Mouse (Mus musculus) limb, embryonic 11.5 days (tissue): ENCODE measurements around the gene Mybphl. TPM values are rescaled to one million over a fixed set of nuclear protein-coding genes. Genes with fewer than 3 reads are reported as not detected.

ENCODE experiments used
- ATAC-seq: fragments of 200-750 bp; cut with Nextera tagmentation; 2 replicates; pipeline ENCODE4 v1.8.0; 2017; ENCODE audit warnings: low read depth; ENCODE audit not compliant: insufficient number of reproducible peaks, low FRiP score, low TSS enrichment
- DNase-seq: peaks from one replicate; pipeline ENCODE4 v3.0.0-alpha.2; 2015; ENCODE audit warnings: low spot score
- H3K27ac ChIP-seq: fragments of 300-500 bp; sonication (generic); replicated peaks from 2 replicates; pipeline ENCODE4 v1.5.1; 2014; ENCODE audit warnings: low read depth, mild to moderate bottlenecking, low read length
- H3K27me3 ChIP-seq: fragments of 300-500 bp; sonication (generic); 2 replicates; pipeline ENCODE4 v1.6.1; 2014; ENCODE audit warnings: mild to moderate bottlenecking, low read length, mixed read lengths; ENCODE audit not compliant: control insufficient read depth, insufficient read depth
- H3K36me3 ChIP-seq: fragments of 300-500 bp; sonication (generic); 2 replicates; pipeline ENCODE4 v1.6.1; 2014; ENCODE audit warnings: mild to moderate bottlenecking, low read length, moderate library complexity, mixed read lengths; ENCODE audit not compliant: control insufficient read depth, insufficient read depth
- H3K4me1 ChIP-seq: fragments of 300-500 bp; sonication (generic); 2 replicates; pipeline ENCODE4 v1.6.1; 2014; ENCODE audit warnings: low read length, mixed read lengths; ENCODE audit not compliant: control insufficient read depth, insufficient read depth
- H3K4me2 ChIP-seq: fragments of 300-500 bp; sonication (generic); 2 replicates; pipeline ENCODE4 v1.6.1; 2014; ENCODE audit warnings: low read depth, mild to moderate bottlenecking, moderate library complexity; ENCODE audit not compliant: severe bottlenecking
- H3K4me3 ChIP-seq: fragments of 300-500 bp; sonication (generic); 2 replicates; pipeline ENCODE4 v1.5.1; 2014; ENCODE audit warnings: low read depth, low read length
- H3K9ac ChIP-seq: fragments of 300-500 bp; sonication (generic); 2 replicates; pipeline ENCODE4 v1.6.1; 2014; ENCODE audit warnings: mild to moderate bottlenecking, low read length
- H3K9me3 ChIP-seq: fragments of 300-500 bp; sonication (generic); 2 replicates; pipeline ENCODE4 v1.6.1; 2016; ENCODE audit warnings: low read length; ENCODE audit not compliant: control insufficient read depth
- WGBS: fragments of 180-500 bp; shearing (Covaris S2); extraction: QIAGEN DNeasy Blood & Tissue Kit; methylation state at CpG from one replicate; pipeline ENCODE4 v1.1.7; 2014; 5-methylcytosine and 5-hydroxymethylcytosine counted together
- polyA plus RNA-seq: library from polyadenylated mRNA; unstranded; fragments of >200 nt; fragmentation: Nextera tagmentation; extraction: Ambion mirVana; gene quantifications from 2 replicates; pipeline ENCODE4 v1.2.1, GENCODE M21; 2014

Gene Mybphl
- polyA plus RNA-seq, 1 experiment from 2014 or later, result not detected

GRCm38 (mm10) chr3:108415831-108416223 is 51.1 kb downstream of the Mybphl start:
- Histone ChIP-seq H3K36me3 (peaks cover 3% of the 10 kb centered on the region; the same call in 1 of the 2 replicates), H3K9ac (peak overlapping the region; percentile 65), H3K4me1 (0 out of 2 replicates have a peak, but pooled peaks cover 3% of the 10 kb centered on the region), H3K27me3 (peaks cover 6% of the 10 kb centered on the region), H3K4me3 (peak overlapping the region; percentile 71), H3K27ac (no peak overlapping the region), H3K9me3 (no peaks in the 10 kb centered on the region), H3K4me2 (peak overlapping the region; percentile 99)
- DNase-seq (peak; percentile 88), ATAC-seq (peak; percentile 59; the same call in 1 of the 2 replicates)
- WGBS, result under 1% methylated on average over 48 of the region's 48 CpGs

GRCm38 (mm10) chr3:108423006-108423405 is 58.3 kb downstream of the Mybphl start:
- no peak overlapping the region for H3K4me2 ChIP-seq
- ATAC-seq, result no peak
- H3K4me3 ChIP-seq, result no peak overlapping the region
- H3K27ac ChIP-seq, result no peak overlapping the region
- peaks cover 7% of the 10 kb centered on the region for H3K4me1 ChIP-seq
- H3K9ac ChIP-seq, result no peak overlapping the region
- no peak for DNase-seq
- H3K27me3 ChIP-seq, result no peaks in the 10 kb centered on the region
- no peaks in the 10 kb centered on the region for H3K9me3 ChIP-seq
- WGBS, result 54% methylated on average over 6 of the region's 6 CpGs
- H3K36me3 ChIP-seq, result peaks cover 11% of the 10 kb centered on the region

- H3K4me3 ChIP-seq, result no peak overlapping the region
- H3K4me1 ChIP-seq, result peaks cover 7% of the 10 kb centered on the region
- H3K4me2 ChIP-seq, result no peak overlapping the region
- H3K27me3 ChIP-seq, result no peaks in the 10 kb centered on the region
- peaks cover 20% of the 10 kb centered on the region for H3K36me3 ChIP-seq
- peak; percentile 59 for DNase-seq
- H3K9ac ChIP-seq, result no peak overlapping the region
- 18% methylated on average over 11 of the region's 11 CpGs for WGBS
- ATAC-seq, result peak; percentile 59; the same call in 1 of the 2 replicates
- H3K27ac ChIP-seq, result no peak overlapping the region
- no peaks in the 10 kb centered on the region for H3K9me3 ChIP-seq
Observed at GRCm38 (mm10) chr3:108423844-108424801, 59.4 kb downstream of the Mybphl start.

GRCm38 (mm10) chr3:108424944-108425623 is 60.4 kb downstream of the Mybphl start:
- H3K4me3 ChIP-seq, result no peak overlapping the region
- peaks cover 21% of the 10 kb centered on the region for H3K36me3 ChIP-seq
- peaks cover 7% of the 10 kb centered on the region for H3K4me1 ChIP-seq
- no peak overlapping the region for H3K9ac ChIP-seq
- no peaks in the 10 kb centered on the region for H3K27me3 ChIP-seq
- ATAC-seq, result no peak
- no peak overlapping the region for H3K4me2 ChIP-seq
- 86% methylated on average over 7 of the region's 7 CpGs for WGBS
- no peak for DNase-seq
- no peak overlapping the region for H3K27ac ChIP-seq
- H3K9me3 ChIP-seq, result no peaks in the 10 kb centered on the region

GRCm38 (mm10) chr3:108425624-108426018 is 60.9 kb downstream of the Mybphl start:
- Histone ChIP-seq H3K36me3 (peaks cover 21% of the 10 kb centered on the region), H3K4me2 (no peak overlapping the region), H3K9me3 (no peaks in the 10 kb centered on the region), H3K4me1 (peaks cover 7% of the 10 kb centered on the region), H3K27me3 (no peaks in the 10 kb centered on the region), H3K9ac (no peak overlapping the region), H3K4me3 (no peak overlapping the region), H3K27ac (no peak overlapping the region)
- 84% methylated on average over 6 of the region's 6 CpGs for WGBS
- DNase-seq (no peak), ATAC-seq (no peak)

Other genes with a start within 250 kb of the Mybphl start
- 192 and 198 TPM in 2 replicates for gene Gnai3, start 218.8 kb upstream of the Mybphl start, polyA plus RNA-seq
- gene Gpr61, start 210.0 kb upstream of the Mybphl start, polyA plus RNA-seq, result 0.11 and 0.29 TPM in 2 replicates
- gene Amigo1, start 178.6 kb upstream of the Mybphl start, polyA plus RNA-seq, result 2.2 and 2.7 TPM in 2 replicates
- gene Cyb561d1, start 163.7 kb upstream of the Mybphl start, polyA plus RNA-seq, result 0.98 and 1.1 TPM in 2 replicates
- gene Atxn7l2, start 154.0 kb upstream of the Mybphl start, polyA plus RNA-seq, result 21.1 and 25.6 TPM in 2 replicates
- 0.43 and 0.51 TPM in 2 replicates for gene Sypl2, start 138.3 kb upstream of the Mybphl start, polyA plus RNA-seq
- gene Psma5, start 108.0 kb upstream of the Mybphl start, polyA plus RNA-seq, result 348 and 359 TPM in 2 replicates
- 14.1 TPM in 2 replicates for gene Sort1, start 80.8 kb upstream of the Mybphl start, polyA plus RNA-seq
- gene Psrc1, start 18.9 kb downstream of the Mybphl start, polyA plus RNA-seq, result 79.5 TPM in 2 replicates
- gene Celsr2, start 50.6 kb downstream of the Mybphl start, polyA plus RNA-seq, result 3.2 and 4.9 TPM in 2 replicates
- 128 and 130 TPM in 2 replicates for gene Sars, start 80.3 kb downstream of the Mybphl start, polyA plus RNA-seq
- 0.47 TPM in 1 of 2 replicates, not detected in the other for gene 1700013F07Rik, start 169.2 kb downstream of the Mybphl start, polyA plus RNA-seq
- 0.21 and 0.34 TPM in 2 replicates for gene 5330417C22Rik, start 171.6 kb downstream of the Mybphl start, polyA plus RNA-seq
- 37.1 and 39.7 TPM in 2 replicates for gene Tmem167b, start 197.6 kb downstream of the Mybphl start, polyA plus RNA-seq
- gene Taf13, start 206.8 kb downstream of the Mybphl start, polyA plus RNA-seq, result 48.1 and 54.8 TPM in 2 replicates
- 8.3 and 9.3 TPM in 2 replicates for gene Wdr47, start 226.4 kb downstream of the Mybphl start, polyA plus RNA-seq